Mouse (Mus musculus): ENCODE measurements at regions not wholly inside any gene's neighbourhood (a gene's known extent, or its start where the extent isn't known, plus 50 kb on each side); places are given as distances from the start of the nearest gene placed in this dataset.

DNA sequence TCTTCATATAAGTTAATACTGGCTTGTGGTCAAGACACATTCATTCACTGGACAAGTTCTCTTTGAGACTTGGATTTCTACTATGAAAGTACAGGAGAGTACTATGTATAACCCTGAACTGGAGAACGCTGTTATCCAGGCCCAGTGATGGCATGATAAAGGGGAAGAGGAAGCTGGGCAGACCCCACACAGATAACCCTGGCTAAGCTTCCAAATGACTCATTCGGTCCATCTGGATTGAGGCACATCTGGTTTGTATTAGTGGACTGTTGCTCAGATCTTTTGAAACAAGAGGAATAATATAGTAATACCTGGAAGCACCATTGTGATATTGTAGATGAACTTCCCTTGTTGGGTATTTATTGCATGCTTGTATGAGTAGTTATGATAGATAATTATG lies 239.9 kb downstream of the Pax1 start:
- no peak for TF ChIP-seq ZNF384 (IDR thresholded peaks at IDR 0.05; ENCODE audit: low read depth, low read length)
- no peak for TF ChIP-seq ZC3H11A (IDR thresholded peaks at IDR 0.05; ENCODE audit: borderline replicate concordance, low read depth, low read length)
